Mouse (Mus musculus) kidney, adult 2 months (tissue): ENCODE data around the gene AW011738.

Experiments
- CTCF ChIP-seq: fragments of 200-500 bp; conservative IDR thresholded peaks from 2 replicates; pipeline ENCODE4 v1.5.1; 2011; ENCODE audit warnings: low read depth, mild to moderate bottlenecking, control low read depth, low read length, moderate library complexity, mixed read lengths; ENCODE audit not compliant: insufficient read depth, insufficient read length
- POLR2A ChIP-seq: fragments of 200-500 bp; IDR thresholded peaks from one replicate; pipeline ENCODE4 v1.6.1; 2011; ENCODE audit warnings: low read depth, low read length, control low read depth

DNA sequence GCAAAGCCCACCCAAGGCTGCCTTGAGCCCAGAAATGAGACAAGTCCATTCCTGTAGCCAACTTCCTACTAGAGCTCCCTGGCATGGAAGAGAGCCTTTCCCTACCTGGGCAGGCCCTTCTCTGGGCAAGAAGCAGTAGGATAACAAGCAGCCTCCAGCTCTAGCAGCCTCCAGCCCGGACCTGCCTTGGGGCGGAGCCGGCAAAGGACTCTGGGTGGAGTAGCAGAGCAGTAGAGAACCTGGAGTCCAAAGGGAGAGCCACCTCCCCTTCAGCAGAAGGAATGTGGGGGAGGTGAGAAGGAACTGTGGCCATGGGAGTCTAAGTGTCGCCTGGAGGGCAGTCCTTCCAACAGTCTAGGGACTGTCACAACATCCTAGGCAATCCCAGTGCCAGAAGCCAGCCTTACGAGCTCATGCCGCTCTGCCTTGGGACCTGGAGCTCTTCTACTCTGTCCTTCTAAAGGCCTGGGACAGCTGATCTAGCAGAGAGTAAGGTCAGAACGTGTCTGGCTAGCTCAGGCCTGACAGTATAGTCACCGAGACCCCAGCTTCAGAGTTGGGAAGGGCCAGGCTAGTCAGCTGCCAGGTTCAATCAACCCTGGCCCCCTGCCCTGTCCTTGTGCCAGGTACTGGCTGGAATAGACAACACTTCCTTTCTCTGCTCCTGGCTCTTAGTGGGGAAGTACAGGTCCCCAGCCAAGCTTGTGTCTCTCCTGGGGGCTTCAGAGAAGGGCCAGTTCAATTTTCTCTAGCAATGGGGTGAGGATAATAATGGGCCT is 10.5 kb upstream of the AW011738 start:
- TF ChIP-seq CTCF (no peak), POLR2A (peak; percentile 22)
